Mouse (Mus musculus): ENCODE results near the gene Lsm10. TPM values are rescaled to one million over a fixed set of nuclear protein-coding genes. Genes with fewer than 3 reads are reported as not detected.

Lsm10 gene
- polyA plus RNA-seq, 1 experiment = 49.5 TPM

DNA sequence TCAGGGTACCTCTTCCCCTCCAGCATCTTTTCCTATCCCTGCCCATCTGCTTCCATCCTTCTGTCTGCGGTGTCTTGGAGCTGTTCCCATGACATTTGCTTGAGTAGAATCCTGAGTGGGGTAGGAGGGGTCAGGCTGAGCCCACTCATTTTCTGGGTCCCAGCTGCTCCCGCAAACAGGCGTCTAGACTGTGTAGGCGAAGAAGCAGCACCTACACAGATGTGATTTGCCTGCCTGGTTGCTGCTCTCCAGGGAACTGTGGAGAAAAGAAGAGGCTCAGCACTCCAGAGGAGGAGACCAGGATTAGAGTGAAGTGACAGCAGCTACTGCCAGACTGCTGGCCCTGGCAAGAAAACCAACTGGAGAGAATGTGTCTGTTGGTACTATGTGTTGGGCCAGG, 22.2 kb downstream of the Lsm10 start:
- DNase-seq (ENCODE audit: low spot score) = no peak

DNA sequence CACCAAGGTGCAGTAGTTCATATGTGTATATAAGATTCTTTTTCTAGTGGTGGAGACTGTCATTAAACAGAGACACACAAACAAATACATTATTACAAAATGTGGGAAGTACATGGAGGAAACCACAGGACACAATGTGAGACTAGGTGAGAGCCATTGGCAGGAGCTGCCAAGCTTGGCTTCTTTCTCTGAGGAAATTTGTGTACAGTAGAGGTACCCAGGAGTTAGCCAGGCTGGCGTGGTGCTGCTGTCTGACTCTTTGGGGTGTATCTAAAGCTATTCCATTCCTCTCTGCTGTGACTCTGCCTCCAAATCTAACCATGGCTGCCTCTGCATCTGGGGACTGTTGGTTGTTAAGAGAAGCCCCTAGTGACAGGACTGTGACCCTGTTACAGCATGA, 22.6 kb downstream of the Lsm10 start:
- no peak for DNase-seq (ENCODE audit: low spot score)

- no peak for DNase-seq (ENCODE audit: low spot score)
Measured at GRCm38 (mm10) chr4:126120052-126120451, 23.6 kb downstream of the Lsm10 start.

GRCm38 (mm10) chr4:126120506-126120905, 24.1 kb downstream of the Lsm10 start:
- no peak for DNase-seq (ENCODE audit: low spot score)

GRCm38 (mm10) chr4:126123309-126124040, 27.1 kb downstream of the Lsm10 start:
- DNase-seq (ENCODE audit: low spot score) = no peak

DNA sequence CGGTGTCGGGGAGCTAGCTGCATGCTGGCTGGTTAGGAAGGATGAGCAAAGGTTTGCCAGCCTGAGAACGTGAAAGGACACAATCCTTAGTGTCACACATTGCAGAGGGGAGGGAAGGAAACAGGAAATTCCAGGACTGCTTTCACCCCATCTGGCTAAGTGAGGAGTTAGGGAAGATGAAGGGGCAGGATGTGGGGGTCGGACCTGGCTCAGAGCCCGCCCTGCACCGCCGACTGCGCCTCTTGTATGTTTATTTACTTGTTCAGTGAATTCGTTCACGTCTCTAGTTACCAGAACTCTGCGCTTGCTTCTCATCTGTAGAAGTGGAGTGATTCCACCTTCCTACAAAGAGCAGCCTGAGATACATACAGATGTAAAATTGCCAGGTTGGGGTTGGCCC, 34.1 kb downstream of the Lsm10 start:
- DNase-seq (ENCODE audit: low spot score) = no peak

DNA sequence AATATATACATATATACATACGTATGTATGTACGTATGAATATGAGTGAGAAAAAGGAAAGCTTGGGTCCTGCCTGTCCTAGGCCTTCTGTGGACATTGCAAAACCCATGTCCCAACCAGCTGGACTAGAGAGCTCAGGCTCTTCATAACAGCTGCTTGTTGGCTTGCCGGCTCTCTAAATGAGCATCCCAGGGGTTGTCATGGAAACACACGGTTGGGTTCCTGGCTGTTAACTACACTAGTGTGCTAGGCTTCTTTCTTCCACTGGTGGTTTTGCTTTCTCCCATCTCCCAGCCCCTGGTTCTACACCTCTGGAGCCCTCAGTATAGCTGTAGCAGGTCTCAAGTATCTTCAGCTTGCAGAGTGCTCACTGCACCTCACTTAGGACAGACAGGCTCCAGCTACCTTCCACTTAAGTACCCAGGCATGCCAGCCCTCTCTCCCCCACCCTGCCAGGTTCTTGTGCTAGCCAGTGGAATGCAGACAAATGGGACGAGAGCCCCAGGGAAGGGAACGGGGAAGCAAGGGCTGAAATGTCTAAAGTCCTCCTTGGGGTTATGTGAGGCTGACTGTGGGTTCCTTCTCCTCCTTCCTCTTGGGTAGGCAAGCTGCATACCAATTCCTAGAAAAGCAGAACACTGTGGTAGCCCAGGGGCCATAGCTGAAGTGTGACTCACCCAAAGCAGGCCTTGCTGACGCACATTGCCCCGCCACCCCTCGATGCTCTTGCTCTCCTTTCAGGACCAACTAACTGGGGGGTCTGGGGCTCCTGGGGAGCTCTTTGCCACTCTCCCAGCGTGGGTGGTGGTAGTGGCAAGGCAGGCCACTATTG, 35.1 kb downstream of the Lsm10 start:
- no peak for DNase-seq (ENCODE audit: low spot score)

GRCm38 (mm10) chr4:126132636-126133264, 36.3 kb downstream of the Lsm10 start:
- no peak for DNase-seq (ENCODE audit: low spot score)

DNA sequence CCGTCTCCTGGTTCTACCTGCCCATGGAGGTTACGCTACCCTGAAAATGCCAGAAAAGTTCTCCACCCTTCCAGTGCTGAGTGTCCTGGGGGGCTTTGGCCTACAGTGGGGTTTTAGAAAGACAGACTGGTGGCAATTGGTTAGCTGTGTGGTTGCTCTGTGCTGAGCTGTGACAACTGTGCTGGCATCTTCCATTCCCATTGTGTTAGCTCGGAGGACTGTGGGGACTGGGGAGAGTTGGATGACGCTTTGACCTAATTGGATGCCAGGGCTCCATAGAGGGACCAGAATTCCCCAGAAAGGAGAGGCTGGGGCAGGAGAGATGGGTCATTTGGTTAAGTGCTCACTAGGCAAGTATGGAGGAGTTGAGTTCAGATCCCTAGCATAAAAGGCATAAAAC, 37.8 kb downstream of the Lsm10 start:
- DNase-seq (ENCODE audit: low spot score) = no peak

DNA sequence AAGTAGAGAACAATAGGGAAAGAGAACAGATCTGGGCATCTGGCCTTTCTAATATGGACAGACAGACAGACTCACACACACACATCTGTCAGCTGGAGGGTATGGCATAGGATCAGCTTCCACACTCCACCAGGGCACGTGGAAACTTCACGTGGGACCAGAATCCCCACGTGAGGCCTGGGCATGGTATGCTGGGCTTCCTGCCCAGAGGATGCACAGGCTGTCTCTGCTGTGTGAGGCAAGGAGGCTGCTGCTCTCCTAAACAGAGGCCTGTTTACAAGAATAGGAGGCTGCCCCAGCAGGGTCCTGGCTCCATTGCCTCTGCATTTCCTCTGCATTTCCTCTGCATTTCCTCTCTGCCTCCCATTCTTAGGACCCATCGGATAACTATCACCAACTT, 38.2 kb downstream of the Lsm10 start:
- no peak for DNase-seq (ENCODE audit: low spot score)

- no peak for DNase-seq (ENCODE audit: low spot score)
Measured at GRCm38 (mm10) chr4:126137773-126138172, 41.4 kb downstream of the Lsm10 start.

- DNase-seq (ENCODE audit: low spot score) = no peak
Measured at GRCm38 (mm10) chr4:126141021-126141420, 44.6 kb downstream of the Lsm10 start.

DNA sequence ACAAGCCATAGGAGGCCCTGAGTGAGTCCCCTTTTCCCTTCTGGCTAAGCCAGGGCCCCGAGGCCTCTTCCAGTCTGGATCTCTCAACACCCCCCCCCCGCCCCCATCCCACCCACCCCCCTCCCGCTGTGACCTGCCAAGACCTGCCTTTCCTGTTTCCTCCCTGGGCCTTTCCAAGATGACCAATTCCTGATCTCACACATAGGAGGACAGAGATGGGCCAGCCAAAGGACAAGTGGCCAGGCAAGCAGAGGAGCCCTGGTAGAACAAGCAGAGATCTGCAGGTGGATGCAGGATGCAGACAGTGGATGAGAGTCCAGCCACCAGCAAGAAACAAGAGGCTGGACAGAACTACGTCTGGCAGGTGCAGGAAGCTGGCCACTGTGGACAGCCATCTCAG, 49.0 kb downstream of the Lsm10 start:
- DNase-seq (ENCODE audit: low spot score) = no peak

DNA sequence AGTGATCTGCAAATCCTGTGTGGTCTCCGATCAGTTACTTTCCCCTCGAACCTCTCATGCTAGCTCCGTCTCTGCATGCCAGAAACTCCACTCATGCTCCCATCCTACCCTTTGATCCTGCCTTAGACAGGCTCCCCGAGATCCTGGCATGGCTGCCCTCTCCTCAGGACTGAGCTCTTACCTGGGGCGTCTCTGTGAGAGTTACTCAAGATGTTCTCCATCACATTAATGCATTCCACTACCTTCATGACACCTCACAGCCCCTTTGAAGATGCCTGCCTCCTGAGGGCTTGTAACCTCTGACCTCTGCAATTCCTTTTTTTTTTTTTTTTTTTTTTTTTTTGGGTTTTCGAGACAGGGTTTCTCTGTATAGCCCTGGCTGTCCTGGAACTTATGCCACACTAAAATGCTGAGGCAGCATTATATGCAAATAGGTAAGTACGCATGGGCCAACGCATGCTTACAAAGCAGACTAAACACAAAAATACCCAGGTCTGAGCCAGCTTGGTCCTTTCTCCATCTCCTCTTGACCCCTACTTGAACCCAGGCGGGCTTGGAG, 50.6 kb downstream of the Lsm10 start:
- DNase-seq (ENCODE audit: low spot score) = peak; percentile 16

DNA sequence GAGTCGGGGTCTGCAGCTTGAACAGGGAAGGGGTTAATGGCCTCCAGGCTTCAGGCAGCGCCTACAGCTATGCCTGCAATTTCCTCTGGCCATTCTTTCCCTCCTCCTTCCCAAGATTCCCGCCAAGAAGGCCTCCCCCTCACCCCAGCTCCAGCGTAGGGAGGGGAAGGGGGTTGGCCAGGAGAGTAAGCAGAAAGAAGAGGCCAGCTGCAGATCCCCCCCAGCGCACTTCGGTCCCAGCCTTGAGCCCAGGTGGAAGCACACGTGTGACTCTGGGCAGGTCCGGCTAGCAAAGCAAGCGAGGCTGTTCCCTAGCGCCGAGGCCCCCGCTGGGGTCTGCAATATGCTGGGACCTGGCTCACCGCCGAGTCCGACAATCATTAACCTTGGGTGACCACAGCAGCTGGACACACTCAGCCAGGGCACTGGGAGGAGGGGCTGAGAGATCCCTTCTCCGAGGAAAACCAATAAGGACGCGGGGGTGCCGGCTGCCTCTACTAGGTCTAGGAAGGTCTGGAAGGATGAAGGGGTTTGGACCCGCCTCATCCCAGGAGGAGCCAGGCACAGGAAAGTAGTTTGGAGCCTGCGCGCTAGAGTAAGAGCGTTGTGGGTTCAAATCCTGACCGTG, 51.2 kb downstream of the Lsm10 start, which contains the start of gene Eva1b:
Eva1b (plus strand) TSS at position 212 of the 628 bp plus-strand sequence.
- DNase-seq (ENCODE audit: low spot score) = peak; percentile 35

Other genes starting within 250 kb of the Lsm10 start
- gene Csf3r, start 72.1 kb upstream of the Lsm10 start, polyA plus RNA-seq (2012; rRNA removed) = 1.6 and 1.7 TPM in 2 replicates
- 44.0 and 51.4 TPM in 2 replicates for gene Mrps15, start 49.7 kb upstream of the Lsm10 start, polyA plus RNA-seq (2012; rRNA removed)
- 1.2 and 3.3 TPM in 2 replicates for gene Oscp1, start 38.1 kb upstream of the Lsm10 start, polyA plus RNA-seq (2012; rRNA removed)
- 26.3 and 40.8 TPM in 2 replicates for gene Stk40, start 7.3 kb downstream of the Lsm10 start, polyA plus RNA-seq (2012; rRNA removed)
- 64.1 and 68.0 TPM in 2 replicates for gene Eva1b, start 51.1 kb downstream of the Lsm10 start, polyA plus RNA-seq (2012; rRNA removed)
- gene Sh3d21, start 66.9 kb downstream of the Lsm10 start, polyA plus RNA-seq (2012; rRNA removed) = 10.1 and 11.8 TPM in 2 replicates
- gene Thrap3, start 106.1 kb downstream of the Lsm10 start, polyA plus RNA-seq (2012; rRNA removed) = 111 and 130 TPM in 2 replicates
- 103 and 127 TPM in 2 replicates for gene Map7d1, start 159.7 kb downstream of the Lsm10 start, polyA plus RNA-seq (2012; rRNA removed)
- gene Trappc3, start 165.7 kb downstream of the Lsm10 start, polyA plus RNA-seq (2012; rRNA removed) = 85.7 and 101 TPM in 2 replicates
- 17.6 and 22.6 TPM in 2 replicates for gene Col8a2, start 190.2 kb downstream of the Lsm10 start, polyA plus RNA-seq (2012; rRNA removed)
- gene Adprhl2, start 225.1 kb downstream of the Lsm10 start, polyA plus RNA-seq (2012; rRNA removed) = 42.3 and 48.2 TPM in 2 replicates
- 25.8 and 40.1 TPM in 2 replicates for gene Tekt2, start 229.1 kb downstream of the Lsm10 start, polyA plus RNA-seq (2012; rRNA removed)

Data from urinary bladder, adult 2 months (tissue).